Mouse (Mus musculus) olfactory bulb, adult 2 months (tissue): Measurements from ENCODE around the gene Lman1l.

Experiments
- CTCF ChIP-seq: fragments of 200-500 bp; IDR thresholded peaks from 2 replicates; pipeline ENCODE4 v1.5.1; 2012; ENCODE audit warnings: low read depth, mild to moderate bottlenecking, low read length, moderate library complexity; ENCODE audit not compliant: insufficient read depth
- POLR2A ChIP-seq: fragments of 200-500 bp; IDR thresholded peaks from 2 replicates; pipeline ENCODE4 v1.6.1; 2012; ENCODE audit warnings: mild to moderate bottlenecking, low read depth, low read length, moderate library complexity; ENCODE audit not compliant: insufficient read depth

DNA sequence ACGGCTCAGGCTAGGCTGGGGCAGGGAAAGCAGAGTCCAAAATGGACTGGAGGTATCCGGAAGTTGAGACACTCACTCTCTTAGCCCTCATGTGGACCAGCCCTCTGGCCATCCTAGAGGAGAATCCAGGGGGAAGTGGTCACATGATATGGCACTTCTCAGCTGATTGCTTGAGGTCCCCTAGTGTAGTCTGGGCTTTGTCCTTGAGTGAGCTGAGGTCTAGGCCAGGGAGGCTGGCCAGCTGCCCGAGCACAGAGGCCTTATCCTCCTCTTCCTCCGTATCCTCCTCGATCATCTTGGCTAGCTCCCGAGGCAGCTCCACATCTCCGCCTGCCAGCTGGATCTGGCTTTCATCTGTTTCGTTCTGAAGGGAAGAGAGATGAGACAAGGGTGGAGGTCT is 18.5 kb downstream of the Lman1l start:
- TF ChIP-seq CTCF, result no peak
- no peak for TF ChIP-seq POLR2A
